Mouse (Mus musculus) E14TG2a.4 (cell line): ENCODE data around the gene Gp1ba.
A peak's percentile ranks its signal among the peaks of the same experiment; 100 is the strongest.

Experiments
- CTCF ChIP-seq: conservative IDR thresholded peaks from 2 replicates; pipeline ENCODE4 v1.5.1; 2014; ENCODE audit warnings: low read length
- NANOG ChIP-seq: IDR thresholded peaks from 2 replicates; pipeline ENCODE4 v1.6.1; 2014; ENCODE audit warnings: borderline replicate concordance, low read length, mixed read lengths
- POU5F1 ChIP-seq: IDR thresholded peaks from 2 replicates; pipeline ENCODE4 v1.6.1; 2014; ENCODE audit warnings: low read length, borderline replicate concordance

GRCm38 (mm10) chr11:70605024-70605566 lies 33.8 kb upstream of the Gp1ba start:
- TF ChIP-seq CTCF (peak; percentile 71), NANOG (no peak), POU5F1 (no peak)
